Mouse (Mus musculus) ES-Bruce4 (cell line): ENCODE data around the gene Naif1.

Source experiments
- CTCF ChIP-seq: IDR thresholded peaks from one replicate; pipeline ENCODE4 v1.8.1; 2011; ENCODE audit warnings: low read depth, low read length
- EP300 ChIP-seq: IDR thresholded peaks from 2 replicates; pipeline ENCODE4 v1.6.1; 2011; ENCODE audit warnings: low read depth, low read length; ENCODE audit not compliant: insufficient read depth
- POLR2A ChIP-seq: IDR thresholded peaks from one replicate; pipeline ENCODE4 v1.8.1; 2011; ENCODE audit warnings: low read length; ENCODE audit not compliant: insufficient read depth

DNA sequence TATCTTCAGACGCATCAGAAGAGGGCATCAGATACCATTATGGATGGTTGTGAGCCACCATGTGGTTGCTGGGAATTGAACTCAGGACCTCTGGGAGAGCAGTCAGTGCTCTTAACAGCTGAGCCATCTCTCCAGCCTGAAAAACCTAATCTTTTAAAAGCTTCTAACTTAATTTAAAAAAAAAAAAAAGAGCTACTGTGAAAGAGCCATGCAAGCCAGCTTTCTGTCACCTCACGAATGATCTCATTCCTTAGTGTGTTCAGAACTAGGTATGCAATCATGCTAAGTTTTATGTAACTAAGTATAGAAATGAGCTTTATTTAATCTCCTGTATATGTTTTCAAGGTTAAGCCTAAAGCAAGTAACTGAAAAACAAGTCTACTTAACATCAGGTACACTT is 9.4 kb downstream of the Naif1 start:
- TF ChIP-seq CTCF (no peak), EP300 (no peak), POLR2A (no peak)
